Mouse (Mus musculus) CH12.LX (cell line): Measurements from ENCODE around the gene Zbtb20.

Experiments
- CTCF ChIP-seq, 2 experiments: IDR thresholded peaks in 1 of 2; conservative IDR thresholded peaks in 1 of 2; 2 replicates each; pipeline ENCODE4 v1.5.1; 2011 to 2012; ENCODE audit warnings: low read depth in 2 of 2, low read length in 2 of 2, improper control_type of control experiment in 1 of 2, inconsistent platforms in 1 of 2, mild to moderate bottlenecking in 1 of 2, moderate library complexity in 1 of 2
- GABPA ChIP-seq: IDR thresholded peaks from 2 replicates; pipeline ENCODE4 v1.6.1; 2012; ENCODE audit warnings: low read depth, low read length, improper control_type of control experiment, inconsistent platforms; ENCODE audit not compliant: insufficient replicate concordance
- HCFC1 ChIP-seq: IDR thresholded peaks from 2 replicates; pipeline ENCODE4 v1.6.1; 2012; ENCODE audit warnings: low read depth, mild to moderate bottlenecking, inconsistent platforms, low read length, improper control_type of control experiment

- TF ChIP-seq CTCF (conservative IDR thresholded peaks at IDR 0.05 in 1 of 2, IDR thresholded peaks at IDR 0.05 in 1 of 2; ENCODE audit: low read depth in 2 of 2, low read length in 2 of 2) (no peak), GABPA (no peak), HCFC1 (no peak)
These were observed 749.6 kb downstream of the Zbtb20 start for GRCm38 (mm10) chr16:43625289-43625688.
